Comparison of ENCODE assay signal across 14 mouse cellular contexts in genomic region chr5:66576299-66576698, GRCm38 (mm10). TPM values are rescaled to one million over a fixed set of nuclear protein-coding genes. Genes with fewer than 3 reads are reported as not detected.
A peak's percentile ranks its signal among the peaks of the same experiment; 100 is the strongest.
DNase-seq lines count a peak whose midpoint lies in the region; ATAC-seq lines count a peak whose summit lies in the region.
"Had no signal": no experiment of that assay in that cellular context is flagged by ENCODE, and none has a peak within 500 bp of the region (broad histone marks: within the 10 kb centered on the region; RNA-seq: fewer than 3 reads in every experiment).

No protein-coding gene starts in this region.

- H3K9me3 ChIP-seq in hindbrain, embryonic 10.5 days = no peaks in the 10 kb centered on the region
- no peaks in the 10 kb centered on the region for H3K9me3 ChIP-seq in hindbrain, embryonic 11.5 days (ENCODE audit: control insufficient read depth, low read length)
- no peaks in the 10 kb centered on the region for H3K9me3 ChIP-seq in neural tube, embryonic 15.5 days (replicated peaks)
- H3K9me3 ChIP-seq: limb, embryonic 10.5 days; neural tube, embryonic 12.5 days had no signal

- no peak overlapping the region for H3K9ac ChIP-seq in hindbrain, embryonic 11.5 days (ENCODE audit: low read depth, low read length)
- H3K9ac ChIP-seq in neural tube, embryonic 15.5 days (replicated peaks) = no peak overlapping the region
- H3K9ac ChIP-seq: liver, postnatal 0 days; neural tube, embryonic 12.5 days had no signal

- H3K27me3 ChIP-seq in hindbrain, embryonic 10.5 days (ENCODE audit: insufficient read depth, poor library complexity, severe bottlenecking) = no peaks in the 10 kb centered on the region
- H3K27me3 ChIP-seq in hindbrain, embryonic 11.5 days (ENCODE audit: control insufficient read depth, insufficient read depth, low read length) = no peaks in the 10 kb centered on the region
- H3K27me3 ChIP-seq in neural tube, embryonic 15.5 days (replicated peaks) = no peaks in the 10 kb centered on the region
- H3K27me3 ChIP-seq: CH12.LX; neural tube, embryonic 12.5 days had no signal

- 0 out of 2 replicates have a peak overlapping the region, but pooled peaks have one; percentile 35 for H3K27ac ChIP-seq in hindbrain, embryonic 10.5 days
- no peak overlapping the region for H3K27ac ChIP-seq in hindbrain, embryonic 11.5 days (ENCODE audit: low read depth, low read length)
- H3K27ac ChIP-seq in neural tube, embryonic 15.5 days (replicated peaks) = no peak overlapping the region
- H3K27ac ChIP-seq: limb, embryonic 10.5 days; neural tube, embryonic 12.5 days had no signal

- H3K36me3 ChIP-seq in hindbrain, embryonic 10.5 days = no peaks in the 10 kb centered on the region
- no peaks in the 10 kb centered on the region for H3K36me3 ChIP-seq in hindbrain, embryonic 11.5 days (ENCODE audit: control insufficient read depth, insufficient read depth, low read length)
- H3K36me3 ChIP-seq in neural tube, embryonic 15.5 days = no peaks in the 10 kb centered on the region
- H3K36me3 ChIP-seq: limb, embryonic 10.5 days; neural tube, embryonic 12.5 days had no signal

- no peak overlapping the region for H3K4me3 ChIP-seq in hindbrain, embryonic 10.5 days
- no peak overlapping the region for H3K4me3 ChIP-seq in hindbrain, embryonic 11.5 days (ENCODE audit: low read depth, low read length)
- no peak overlapping the region for H3K4me3 ChIP-seq in neural tube, embryonic 15.5 days (replicated peaks)
- H3K4me3 ChIP-seq: heart, adult 2 months; limb, embryonic 10.5 days; neural tube, embryonic 12.5 days had no signal

- H3K4me2 ChIP-seq in hindbrain, embryonic 11.5 days (replicated peaks; ENCODE audit: low read depth, low read length) = no peak overlapping the region
- H3K4me2 ChIP-seq in neural tube, embryonic 15.5 days = no peak overlapping the region
- H3K4me2 ChIP-seq: neural tube, embryonic 12.5 days had no signal

- 78% methylated on average over 9 of the region's 9 CpGs for whole genome bisulfite sequencing in hindbrain, embryonic 10.5 days
- WGBS in hindbrain, embryonic 11.5 days = 84% methylated on average over 9 of the region's 9 CpGs
- 42% methylated on average over 9 of the region's 9 CpGs for WGBS in neural tube, embryonic 15.5 days

- H3K4me1 ChIP-seq in hindbrain, embryonic 10.5 days (replicated peaks) = peaks cover 30% of the 10 kb centered on the region
- no peaks in the 10 kb centered on the region for H3K4me1 ChIP-seq in hindbrain, embryonic 11.5 days (replicated peaks; ENCODE audit: control insufficient read depth, insufficient read depth, low read length)
- peaks cover 24% of the 10 kb centered on the region for H3K4me1 ChIP-seq in neural tube, embryonic 15.5 days

- no peak for DNase-seq in hindbrain, embryonic 10.5 days (ENCODE audit: low spot score)
- DNase-seq in hindbrain, embryonic 11.5 days (ENCODE audit: low spot score) = no peak
- peak; percentile 32 for DNase-seq in cerebellum, adult 11-12 months
- DNase-seq in cerebellum, postnatal 14 days = peak; percentile 38
- no peak for DNase-seq in thymus, postnatal 25 days
- no peak for DNase-seq in adrenal gland, postnatal 25 days
- DNase-seq: heart, adult 2 months; kidney, postnatal 14 days; liver, postnatal 0 days; thymus, postnatal 14 days had no signal

- no peak for ATAC-seq in hindbrain, embryonic 11.5 days (ENCODE audit: low FRiP score)
- peak; percentile 54 for ATAC-seq in neural tube, embryonic 15.5 days (ENCODE audit: low FRiP score)
- ATAC-seq: liver, postnatal 0 days had no signal

RNA-seq across cellular contexts. Expression of gene Apbb2, which starts 42.3 kb away (rescaled TPM):
- polyA plus RNA-seq in hindbrain, embryonic 10.5 days (2016; fragmentation: Nextera tagmentation; extraction: Ambion mirVana) = 28.2 and 44.4 TPM in 2 replicates
- polyA plus RNA-seq in hindbrain, embryonic 11.5 days (2014; fragmentation: Nextera tagmentation; extraction: Ambion mirVana) = 43.0 and 47.1 TPM in 2 replicates
- polyA plus RNA-seq in neural tube, embryonic 15.5 days (2015; fragmentation: Nextera tagmentation; extraction: Ambion mirVana) = 98.8 and 118 TPM in 2 replicates
- total RNA-seq in adrenal gland, postnatal 25 days (2021) = 80.6 and 88.3 TPM in 2 replicates

Comparison
In these comparisons a context has a peak if more than half of its experiments do, and no peak if none do; other contexts are left out.
1. DNase-seq: peak in cerebellum, adult 11-12 months (single experiment) and cerebellum, postnatal 14 days (2 of 2); none in hindbrain, embryonic 10.5 days (single experiment), hindbrain, embryonic 11.5 days (single experiment), thymus, postnatal 25 days (single experiment) and adrenal gland, postnatal 25 days (single experiment).